Comparison of ENCODE assay signal across 16 mouse cellular contexts in genomic region chr10:42492027-42492771, GRCm38 (mm10).
"Had no signal": no experiment of that assay in that cellular context is flagged by ENCODE, and none has a peak within 500 bp of the region (broad histone marks: within the 10 kb centered on the region; RNA-seq: fewer than 3 reads in every experiment).

No protein-coding gene starts in this region.

- DNase-seq: kidney, adult 18-20 months; kidney, postnatal 4 days; liver; lung, adult 2 months; lung, postnatal 14 days; midbrain, embryonic 14.5 days; retina, postnatal 1 day; right cerebral cortex, postnatal 25 days; thymus, adult 18-20 months; thymus, postnatal 36 days had no signal

- ATAC-seq: liver, embryonic 12.5 days had no signal

- H3K4me3 ChIP-seq: limb, embryonic 10.5 days; limb, embryonic 13.5 days; liver, embryonic 12.5 days; liver, embryonic 15.5 days; neural tube, embryonic 13.5 days had no signal

- H3K27ac ChIP-seq: limb, embryonic 10.5 days; limb, embryonic 13.5 days; liver, embryonic 12.5 days; liver, embryonic 15.5 days; macrophage; neural tube, embryonic 13.5 days had no signal

- H3K36me3 ChIP-seq: limb, embryonic 10.5 days; limb, embryonic 13.5 days; liver, embryonic 12.5 days; liver, embryonic 15.5 days; neural tube, embryonic 13.5 days had no signal

- H3K9me3 ChIP-seq: limb, embryonic 10.5 days; limb, embryonic 13.5 days; liver, embryonic 12.5 days; liver, embryonic 15.5 days; neural tube, embryonic 13.5 days had no signal

- H3K4me1 ChIP-seq: limb, embryonic 13.5 days; neural tube, embryonic 13.5 days had no signal

- H3K4me2 ChIP-seq: limb, embryonic 13.5 days; liver, embryonic 12.5 days; liver, embryonic 15.5 days; neural tube, embryonic 13.5 days had no signal

- H3K27me3 ChIP-seq: limb, embryonic 13.5 days; liver, embryonic 12.5 days; liver, embryonic 15.5 days; neural tube, embryonic 13.5 days had no signal

- H3K9ac ChIP-seq: limb, embryonic 13.5 days; liver, embryonic 12.5 days; liver, embryonic 15.5 days; neural tube, embryonic 13.5 days had no signal
